Mouse (Mus musculus): ENCODE measurements around the gene Olfr781. TPM values are rescaled to one million over a fixed set of nuclear protein-coding genes. Genes with fewer than 3 reads are reported as not detected.
"Not testable (repeated sequence)": the region's sequence is repeated elsewhere in the genome, so short reads cannot be mapped to it uniquely, and the experiment has no call there.

The Olfr781 gene
- not detected for total RNA-seq (2021)
- long read RNA-seq, experiment 1, result 0 reads
- long read RNA-seq, experiment 2, result 0 reads

DNA sequence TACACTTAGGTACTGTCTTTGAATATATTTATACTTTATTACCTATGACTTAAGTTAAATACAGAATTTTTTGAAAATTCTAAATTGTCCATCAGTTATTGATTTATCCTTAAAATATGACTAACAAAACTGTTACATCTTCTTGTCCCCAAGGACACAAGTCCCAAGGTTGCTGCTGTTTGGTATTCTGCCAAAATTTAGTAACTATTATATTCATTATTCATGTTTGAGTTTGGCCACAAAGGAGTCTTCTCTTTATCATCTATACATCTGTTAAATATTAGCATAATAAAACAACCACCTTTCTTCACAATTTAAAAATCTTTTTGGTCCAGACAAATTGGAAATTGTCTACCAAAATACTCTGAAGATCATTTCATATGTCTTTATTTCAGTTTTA is at the start of gene Olfr781:
Olfr781 (plus strand) TSS at position 301 of the 400 bp plus-strand sequence.
- no peak for DNase-seq (ENCODE audit: low spot score in 2 of 2)

DNA sequence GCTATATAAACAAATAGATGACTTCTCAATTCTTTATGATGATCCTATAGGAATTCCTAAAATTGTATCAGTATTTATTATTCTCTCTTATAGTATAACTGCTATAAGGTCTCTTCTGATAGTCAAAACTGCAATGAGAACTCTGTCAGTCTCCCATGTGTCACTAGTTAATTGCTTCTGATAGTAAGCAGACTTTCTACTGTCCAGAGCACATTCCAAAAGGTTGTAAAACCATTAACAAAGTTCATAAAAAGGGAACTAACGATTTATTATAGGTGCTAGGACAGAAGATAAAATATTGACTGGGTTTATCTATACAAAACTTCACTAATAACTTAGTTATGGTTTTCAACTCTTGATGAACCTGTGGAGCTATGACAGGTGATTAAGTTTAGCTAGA is 15.7 kb upstream of the Olfr781 start:
- not testable (repeated sequence) for DNase-seq (ENCODE audit: low spot score in 2 of 2)

DNA sequence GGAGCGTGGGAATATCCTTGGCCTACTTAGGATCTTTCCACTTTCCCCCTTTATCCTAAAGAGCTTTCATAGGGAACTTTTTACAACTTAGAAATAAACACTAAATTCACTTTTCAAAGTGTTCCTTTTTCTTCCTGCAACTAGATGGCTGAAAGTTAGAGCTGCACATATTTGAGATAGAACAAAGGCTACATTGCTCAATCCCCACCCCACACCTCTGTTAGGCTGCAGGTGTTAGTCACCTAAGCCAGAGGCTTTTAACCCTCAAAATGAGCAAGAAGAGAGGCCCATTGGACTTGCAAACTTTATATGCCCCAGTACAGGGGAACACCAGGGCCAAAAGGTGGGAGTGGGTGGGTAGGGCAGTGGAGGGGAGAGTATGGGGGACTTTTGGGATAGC is 15.1 kb upstream of the Olfr781 start:
- not testable (repeated sequence) for DNase-seq (ENCODE audit: low spot score in 2 of 2)

DNA sequence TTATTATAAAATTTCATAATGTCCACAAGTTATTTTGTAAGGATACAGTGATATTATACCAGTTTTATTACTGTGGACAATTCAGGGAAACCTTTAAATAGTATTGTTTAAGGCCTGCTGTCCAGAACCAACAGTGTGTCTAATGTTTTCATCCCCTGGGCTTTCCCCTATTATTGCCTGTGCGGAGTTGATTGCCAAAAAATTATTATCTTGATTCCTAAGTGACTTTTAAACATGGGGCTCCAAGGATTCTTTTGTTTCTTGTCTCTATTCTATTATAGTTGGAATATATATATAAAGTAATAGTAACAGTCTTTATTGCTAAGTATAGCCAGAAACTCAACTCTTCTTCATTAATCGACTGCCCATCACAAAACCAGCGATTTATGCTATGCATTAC is 10.8 kb upstream of the Olfr781 start, which contains the start of gene Olfr780:
Olfr780 (plus strand) TSS at position 301 of the 400 bp plus-strand sequence.
- DNase-seq (ENCODE audit: low spot score in 2 of 2), result no peak

DNA sequence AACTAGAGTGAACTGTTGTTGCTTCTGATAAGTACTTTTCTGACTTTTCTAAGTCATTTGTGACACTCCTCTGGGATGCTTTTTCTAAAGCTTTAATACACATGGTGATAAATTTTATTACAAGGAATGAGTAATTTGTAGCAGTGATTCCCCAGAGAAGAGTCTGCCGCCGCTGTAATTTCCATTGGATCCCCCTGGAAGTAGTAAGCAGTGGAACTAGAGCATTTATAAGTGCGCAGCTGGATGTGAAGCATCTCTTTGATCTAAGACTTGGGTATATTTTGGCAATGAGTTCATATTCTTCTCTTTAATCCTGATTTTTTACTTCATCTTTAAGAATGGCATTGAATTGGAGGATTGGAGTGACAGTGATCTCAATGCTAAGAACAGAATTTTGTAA is 19.9 kb downstream of the Olfr781 start, which contains the start of gene Olfr782:
Olfr782 (plus strand) TSS at position 301 of the 400 bp plus-strand sequence.
- no peak for DNase-seq (ENCODE audit: low spot score in 2 of 2)

DNA sequence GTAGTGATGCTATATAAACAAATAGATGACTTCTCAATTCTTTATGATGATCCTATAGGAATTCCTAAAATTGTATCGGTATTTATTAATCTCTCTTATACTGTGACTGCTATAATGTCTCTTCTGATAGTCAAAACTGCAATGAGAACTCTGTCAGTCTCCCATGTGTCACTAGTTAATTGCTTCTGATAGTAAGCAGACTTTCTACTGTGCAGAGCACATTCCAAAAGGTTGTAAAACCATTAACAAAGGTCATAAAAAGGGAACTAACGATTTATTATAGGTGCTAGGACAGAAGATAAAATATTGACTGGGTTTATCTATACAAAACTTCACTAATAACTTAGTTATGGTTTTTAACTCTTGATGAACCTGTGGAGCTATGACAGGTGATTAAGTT is 23.8 kb downstream of the Olfr781 start:
- not testable (repeated sequence) for DNase-seq (ENCODE audit: low spot score in 2 of 2)

DNA sequence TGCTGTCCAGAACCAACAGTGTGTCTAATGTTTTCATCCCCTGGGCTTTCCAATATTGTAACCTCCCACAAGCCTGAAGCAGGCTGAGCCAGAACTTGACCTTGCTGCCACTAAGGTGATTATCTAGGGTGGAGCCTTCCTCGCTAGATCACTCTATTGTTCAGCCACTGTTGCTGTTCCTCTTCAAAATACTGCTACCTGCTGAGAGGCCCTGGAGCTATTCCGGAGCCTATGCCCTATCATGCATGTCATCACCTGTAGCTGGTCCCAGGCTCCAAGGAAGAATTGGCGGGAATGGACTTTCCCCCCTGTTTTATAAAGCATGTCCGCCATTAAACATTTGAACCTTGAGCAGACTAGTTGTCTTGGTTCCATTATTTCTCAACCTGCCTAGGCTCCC is 27.8 kb downstream of the Olfr781 start:
- DNase-seq (ENCODE audit: low spot score in 2 of 2), result not testable (repeated sequence)

DNA sequence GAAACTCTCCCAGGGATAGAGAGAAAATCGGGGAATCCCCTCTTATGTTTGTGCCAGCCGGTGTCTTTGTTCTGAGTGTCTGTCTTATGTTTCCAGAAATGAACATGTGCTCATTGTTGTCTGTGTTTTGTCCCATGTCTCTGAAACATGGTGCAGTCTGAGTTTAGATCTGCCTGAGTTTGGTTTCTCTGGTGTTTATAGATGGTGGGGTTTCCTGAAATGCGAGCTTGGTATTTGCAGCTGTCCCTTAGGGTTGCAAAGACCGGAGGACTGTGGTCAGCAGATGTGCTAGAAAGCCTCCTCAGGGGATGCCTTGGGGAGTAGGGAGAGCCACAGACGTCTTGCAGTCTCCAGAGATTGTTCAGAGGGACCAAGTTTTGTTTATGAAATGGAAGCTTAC is 28.7 kb downstream of the Olfr781 start:
- DNase-seq (ENCODE audit: low spot score in 2 of 2), result no peak

DNA sequence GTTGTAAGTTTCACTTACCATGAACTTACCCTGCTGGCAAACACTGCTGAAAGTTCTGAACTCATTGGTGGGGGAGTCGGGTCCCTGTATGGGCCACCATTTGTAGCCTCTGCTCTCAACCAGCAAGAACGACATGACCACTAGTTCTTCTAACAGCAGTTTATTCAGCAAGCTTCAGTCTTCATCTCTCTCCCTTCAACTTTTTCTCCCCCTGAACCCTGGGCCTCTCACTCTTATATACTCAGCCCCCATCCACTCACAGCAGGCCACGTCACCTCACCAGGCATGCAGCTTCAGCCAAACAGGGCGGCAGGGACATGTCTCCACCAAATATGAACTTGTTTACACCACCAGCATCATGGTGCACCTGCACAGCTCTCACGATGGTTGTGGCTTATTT is 45.4 kb downstream of the Olfr781 start:
- not testable (repeated sequence) for DNase-seq (ENCODE audit: low spot score in 2 of 2)

Other genes with a start within 250 kb of the Olfr781 start
- gene Olfr767, start 245.9 kb upstream of the Olfr781 start, total RNA-seq (2021), result not detected
- not detected for gene Olfr768, start 229.5 kb upstream of the Olfr781 start, total RNA-seq (2021)
- gene Olfr769, start 211.0 kb upstream of the Olfr781 start, total RNA-seq (2021), result not detected
- gene Olfr770, start 189.9 kb upstream of the Olfr781 start, total RNA-seq (2021), result not detected
- gene Olfr771, start 164.1 kb upstream of the Olfr781 start, total RNA-seq (2021), result not detected
- gene Olfr772, start 150.9 kb upstream of the Olfr781 start, total RNA-seq (2021), result not detected
- not detected for gene Olfr773, start 141.4 kb upstream of the Olfr781 start, total RNA-seq (2021)
- not detected for gene Olfr774, start 92.7 kb upstream of the Olfr781 start, total RNA-seq (2021)
- gene Olfr775, start 80.4 kb upstream of the Olfr781 start, total RNA-seq (2021), result not detected
- not detected for gene Olfr776, start 69.7 kb upstream of the Olfr781 start, total RNA-seq (2021)
- gene Olfr777, start 57.4 kb upstream of the Olfr781 start, total RNA-seq (2021), result not detected
- not detected for gene Olfr780, start 10.7 kb upstream of the Olfr781 start, total RNA-seq (2021)
- gene Olfr782, start 20.0 kb downstream of the Olfr781 start, total RNA-seq (2021), result not detected
- under 1 TPM in 1 of 2 experiments, not detected in 1; 0.08 TPM for gene Olfr784, start 55.2 kb downstream of the Olfr781 start, total RNA-seq (2021)
- gene Olfr785, start 76.6 kb downstream of the Olfr781 start, total RNA-seq (2021), result not detected
- not detected for gene Olfr786, start 98.5 kb downstream of the Olfr781 start, total RNA-seq (2021)
- gene Olfr787, start 133.0 kb downstream of the Olfr781 start, total RNA-seq (2021), result not detected
- not detected for gene Olfr788, start 142.1 kb downstream of the Olfr781 start, total RNA-seq (2021)
- gene Olfr789, start 155.9 kb downstream of the Olfr781 start, total RNA-seq (2021), result not detected
- not detected for gene Olfr790, start 169.6 kb downstream of the Olfr781 start, total RNA-seq (2021)
- not detected for gene Olfr791, start 192.9 kb downstream of the Olfr781 start, total RNA-seq (2021)
- gene Olfr792, start 210.3 kb downstream of the Olfr781 start, total RNA-seq (2021), result not detected
- not detected for gene Olfr794, start 238.8 kb downstream of the Olfr781 start, total RNA-seq (2021)

Measured in adrenal gland, postnatal 4 days (tissue).